Mouse (Mus musculus) forebrain, postnatal 0 days (tissue): ENCODE data around the gene Gm5798. TPM values are rescaled to one million over a fixed set of nuclear protein-coding genes. Genes with fewer than 3 reads are reported as not detected.
"Not testable (repeated sequence)": the region's sequence is repeated elsewhere in the genome, so short reads cannot be mapped to it uniquely, and the experiment has no call there.

Experiments
- ATAC-seq: fragments of 200-750 bp; cut with Nextera tagmentation; 2 replicates; pipeline ENCODE4 v1.8.0; 2017; ENCODE audit warnings: mild to moderate bottlenecking, moderate library complexity
- DNase-seq: peaks from one replicate; pipeline ENCODE4 v3.0.0-alpha.2; 2015
- H3K27ac ChIP-seq: fragments of 300-500 bp; sonication (generic); 2 replicates; pipeline ENCODE4 v1.5.1; 2014; ENCODE audit warnings: low read depth, mild to moderate bottlenecking, antibody characterized with exemption, low read length, moderate library complexity, mixed read lengths
- H3K27me3 ChIP-seq: fragments of 300-500 bp; sonication (generic); 2 replicates; pipeline ENCODE4 v1.6.1; 2014; ENCODE audit warnings: mild to moderate bottlenecking, low read length, mixed read lengths; ENCODE audit not compliant: insufficient read depth
- H3K36me3 ChIP-seq: fragments of 300-500 bp; sonication (generic); 2 replicates; pipeline ENCODE4 v1.6.1; 2014; ENCODE audit warnings: mild to moderate bottlenecking, moderate library complexity; ENCODE audit not compliant: insufficient read depth
- H3K4me1 ChIP-seq: fragments of 300-500 bp; sonication (generic); 2 replicates; pipeline ENCODE4 v1.6.1; 2014; ENCODE audit warnings: antibody characterized with exemption; ENCODE audit not compliant: insufficient read depth
- H3K4me2 ChIP-seq: fragments of 300-500 bp; sonication (generic); 2 replicates; pipeline ENCODE4 v1.6.1; 2014; ENCODE audit warnings: low read depth, mild to moderate bottlenecking, moderate library complexity
- H3K4me3 ChIP-seq: fragments of 300-500 bp; sonication (generic); 2 replicates; pipeline ENCODE4 v1.5.1; 2014; ENCODE audit warnings: low read depth, low read length, mixed read lengths
- H3K9ac ChIP-seq: fragments of 300-500 bp; sonication (generic); 2 replicates; pipeline ENCODE4 v1.6.1; 2014; ENCODE audit warnings: mild to moderate bottlenecking
- H3K9me3 ChIP-seq: fragments of 300-500 bp; sonication (generic); 2 replicates; pipeline ENCODE4 v1.6.1; 2016; ENCODE audit warnings: low read length
- WGBS: fragments of 180-500 bp; shearing (Covaris S2); extraction: QIAGEN DNeasy Blood & Tissue Kit; methylation state at CpG from one replicate; pipeline ENCODE4 v1.1.7; 2014; 5-methylcytosine and 5-hydroxymethylcytosine counted together
- polyA plus RNA-seq: library from polyadenylated mRNA; unstranded; fragments of >200 nt; fragmentation: Nextera tagmentation; extraction: Ambion mirVana; gene quantifications from 2 replicates; pipeline ENCODE4 v1.2.1, GENCODE M21; 2015
- total RNA-seq: library from RNA; depleted of rRNA; stranded (reverse); fragments of >200 nt; gene quantifications from 2 replicates; pipeline ENCODE4 v1.2.3, GENCODE M21; 2014; rRNA removed

Gm5798 gene
- total RNA-seq = not detected in 2 replicates
- not detected in 2 replicates for polyA plus RNA-seq

DNA sequence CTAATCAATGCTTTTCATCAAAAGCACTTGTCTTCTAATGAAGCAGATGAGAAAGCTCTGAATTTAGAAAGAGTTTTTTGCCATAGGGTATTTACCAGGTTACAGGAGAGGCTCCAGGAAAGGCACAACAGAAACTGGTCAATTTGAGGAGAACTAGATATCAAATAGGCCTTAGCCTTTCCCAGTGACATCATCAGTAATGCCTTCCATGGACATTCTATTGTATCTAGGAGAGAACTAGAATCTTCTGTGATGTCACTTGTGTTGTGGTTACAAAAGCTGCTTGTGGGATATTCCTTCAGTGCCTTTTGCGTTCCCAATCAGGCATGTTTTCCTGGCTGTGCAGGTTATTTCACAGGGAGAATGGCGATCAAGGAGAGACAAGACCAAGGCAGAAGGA is at the start of gene Gm5798:
Gm5798 (plus strand) TSS at position 301 of the 400 bp plus-strand sequence.
- H3K27me3 ChIP-seq, H3K4me2 ChIP-seq, H3K27ac ChIP-seq, H3K9ac ChIP-seq, H3K36me3 ChIP-seq, H3K9me3 ChIP-seq, H3K4me3 ChIP-seq, DNase-seq, H3K4me1 ChIP-seq, ATAC-seq: not testable (repeated sequence)
- WGBS = 57% methylated on average over 2 of the region's 2 CpGs

DNA sequence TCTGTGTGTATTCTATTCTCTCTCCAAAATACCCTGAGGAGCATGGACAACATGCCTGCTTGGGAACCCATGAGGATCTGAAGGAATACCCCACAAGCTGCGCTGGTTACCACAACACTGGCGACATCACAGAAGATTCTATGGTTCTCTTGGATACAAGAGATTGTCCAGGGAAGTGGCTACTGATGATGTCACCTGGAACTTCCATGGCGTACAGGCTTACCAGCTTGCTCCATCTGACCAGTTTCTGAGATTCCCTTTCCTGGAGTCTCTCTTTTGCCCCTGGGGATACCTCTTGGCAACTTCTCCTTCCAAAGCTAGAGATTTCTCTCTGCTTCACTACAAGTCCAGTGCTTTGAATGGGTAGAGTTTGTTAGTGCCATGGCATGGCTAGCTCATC is 37.9 kb downstream of the Gm5798 start, which contains the start of gene Gm7945:
Gm7945 (minus strand) TSS at position 101 of the 400 bp plus-strand sequence.
- H3K4me2 ChIP-seq, H3K36me3 ChIP-seq, H3K4me3 ChIP-seq, H3K4me1 ChIP-seq, H3K27ac ChIP-seq, H3K27me3 ChIP-seq, H3K9ac ChIP-seq, ATAC-seq, DNase-seq, H3K9me3 ChIP-seq: not testable (repeated sequence)
- WGBS = no CpG with 5 or more reads among the region's 3 CpGs

Other genes starting within 250 kb of the Gm5798 start
- not detected in 2 replicates for gene Mat1a, start 243.6 kb upstream of the Gm5798 start, total RNA-seq
- gene Mat1a, start 243.6 kb upstream of the Gm5798 start, polyA plus RNA-seq = not detected in 2 replicates
- not detected in 2 replicates for gene Sftpa1, start 216.8 kb upstream of the Gm5798 start, total RNA-seq
- not detected in 2 replicates for gene Sftpa1, start 216.8 kb upstream of the Gm5798 start, polyA plus RNA-seq
- not detected in 2 replicates for gene Mbl1, start 197.2 kb upstream of the Gm5798 start, total RNA-seq
- not detected in 2 replicates for gene Mbl1, start 197.2 kb upstream of the Gm5798 start, polyA plus RNA-seq
- gene Sftpd, start 163.5 kb upstream of the Gm5798 start, total RNA-seq = not detected in 2 replicates
- gene Sftpd, start 163.5 kb upstream of the Gm5798 start, polyA plus RNA-seq = 0.11 TPM in 1 of 2 replicates, not detected in the other
- gene Gm2832, start 69.8 kb upstream of the Gm5798 start, total RNA-seq = 0.31 TPM in 1 of 2 replicates, not detected in the other
- gene Gm2832, start 69.8 kb upstream of the Gm5798 start, polyA plus RNA-seq = 0.13 and 0.16 TPM in 2 replicates
- gene Gm7945, start 37.8 kb downstream of the Gm5798 start, total RNA-seq = not detected in 2 replicates
- gene Gm7945, start 37.8 kb downstream of the Gm5798 start, polyA plus RNA-seq = not detected in 2 replicates
- gene Gm6482, start 59.7 kb downstream of the Gm5798 start, total RNA-seq = not detected in 2 replicates
- gene Gm6482, start 59.7 kb downstream of the Gm5798 start, polyA plus RNA-seq = not detected in 2 replicates
- not detected in 2 replicates for gene Gm7954, start 104.9 kb downstream of the Gm5798 start, total RNA-seq
- gene Gm7954, start 104.9 kb downstream of the Gm5798 start, polyA plus RNA-seq = not detected in 2 replicates
- not detected in 2 replicates for gene Gm3486, start 140.9 kb downstream of the Gm5798 start, total RNA-seq
- gene Gm3486, start 140.9 kb downstream of the Gm5798 start, polyA plus RNA-seq = not detected in 2 replicates
- gene Gm7970, start 207.0 kb downstream of the Gm5798 start, total RNA-seq = not detected in 2 replicates
- not detected in 2 replicates for gene Gm7970, start 207.0 kb downstream of the Gm5798 start, polyA plus RNA-seq
- gene 1700049E17Rik2, start 224.6 kb downstream of the Gm5798 start, total RNA-seq = not detected in 2 replicates
- gene 1700049E17Rik2, start 224.6 kb downstream of the Gm5798 start, polyA plus RNA-seq = not detected in 2 replicates